Comparison of ENCODE assay signal across 10 mouse cellular contexts in the genomic region with DNA sequence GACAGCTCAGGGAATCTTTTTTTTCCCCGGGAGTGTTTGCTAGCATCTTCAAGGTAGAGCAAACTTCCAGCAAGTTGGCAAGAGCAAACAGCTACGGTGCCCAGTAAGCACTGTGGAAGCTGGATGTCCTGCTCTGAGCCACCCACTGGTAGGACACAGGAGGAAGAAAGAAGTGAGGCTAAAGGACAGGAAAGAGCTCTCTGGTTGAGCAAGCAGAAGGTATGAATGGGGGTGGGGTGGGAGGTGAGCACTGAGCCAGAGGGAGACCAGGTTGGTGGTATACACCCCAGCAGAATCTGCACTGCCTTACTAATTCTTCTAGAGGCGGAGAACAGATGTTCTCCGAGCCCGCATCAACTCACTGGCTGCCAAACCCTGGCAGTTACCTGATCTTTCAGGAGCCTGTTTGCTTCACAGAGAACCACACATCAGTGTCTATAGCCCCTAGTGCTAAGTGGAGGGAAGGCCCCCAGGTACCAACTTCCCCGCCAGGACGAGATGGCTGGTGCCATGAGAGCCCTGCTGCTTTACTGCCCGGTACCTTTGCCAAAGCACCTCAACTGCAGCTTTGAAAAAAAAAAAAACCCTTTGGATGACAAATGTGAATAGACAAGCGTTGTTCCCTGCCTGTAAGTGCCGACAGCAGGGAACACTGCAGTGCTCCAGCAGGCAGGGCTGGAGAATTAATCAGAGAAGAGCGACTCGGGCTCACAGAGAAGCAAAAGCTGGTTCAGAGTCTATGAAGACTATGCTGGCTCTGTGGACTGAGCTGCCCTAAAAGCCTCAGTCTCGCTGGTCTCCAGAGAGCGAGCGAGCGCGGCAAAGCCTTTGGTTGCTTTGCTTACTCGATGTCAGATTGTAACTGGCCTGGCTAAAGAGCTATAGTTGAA. TPM values are rescaled to one million over a fixed set of nuclear protein-coding genes. Genes with fewer than 3 reads are reported as not detected.
DNase-seq lines count a peak whose midpoint lies in the region; ATAC-seq lines count a peak whose summit lies in the region.
"Had no signal": no experiment of that assay in that cellular context is flagged by ENCODE, and none has a peak within 500 bp of the region (broad histone marks: within the 10 kb centered on the region; RNA-seq: fewer than 3 reads in every experiment).

No protein-coding gene starts in this region.

- H3K4me3 ChIP-seq in embryonic facial prominence, embryonic 13.5 days = no peak overlapping the region
- no peak overlapping the region for H3K4me3 ChIP-seq in embryonic facial prominence, embryonic 10.5 days
- no peak overlapping the region for H3K4me3 ChIP-seq in hindbrain, embryonic 15.5 days
- H3K4me3 ChIP-seq: liver, embryonic 15.5 days had no signal

- whole genome bisulfite sequencing in embryonic facial prominence, embryonic 13.5 days = 51% methylated on average over 18 of the region's 18 CpGs
- WGBS in embryonic facial prominence, embryonic 10.5 days = 67% methylated on average over 18 of the region's 18 CpGs
- WGBS in hindbrain, embryonic 15.5 days = 51% methylated on average over 18 of the region's 18 CpGs

- H3K27me3 ChIP-seq in embryonic facial prominence, embryonic 13.5 days = no peaks in the 10 kb centered on the region
- H3K27me3 ChIP-seq in embryonic facial prominence, embryonic 10.5 days (replicated peaks; ENCODE audit: low read depth, poor library complexity, severe bottlenecking) = no peaks in the 10 kb centered on the region
- no peaks in the 10 kb centered on the region for H3K27me3 ChIP-seq in hindbrain, embryonic 15.5 days
- H3K27me3 ChIP-seq: liver, embryonic 15.5 days had no signal

- peaks cover 9% of the 10 kb centered on the region for H3K36me3 ChIP-seq in embryonic facial prominence, embryonic 13.5 days
- H3K36me3 ChIP-seq in embryonic facial prominence, embryonic 10.5 days (replicated peaks) = 0 out of 2 replicates have a peak, but pooled peaks cover 3% of the 10 kb centered on the region
- no peaks in the 10 kb centered on the region for H3K36me3 ChIP-seq in hindbrain, embryonic 15.5 days
- H3K36me3 ChIP-seq: liver, embryonic 15.5 days had no signal

- ATAC-seq in embryonic facial prominence, embryonic 13.5 days (ENCODE audit: insufficient number of reproducible peaks, insufficient read depth, low FRiP score, low TSS enrichment, low read depth) = no peak
- ATAC-seq in hindbrain, embryonic 15.5 days (ENCODE audit: low FRiP score, low read depth) = peak; percentile 51; the same call in 1 of the 2 replicates
- no peak for ATAC-seq in erythroid progenitor cell, adult 5-6 weeks (replicated peaks; ENCODE audit: low FRiP score, poor library complexity, severe bottlenecking)
- ATAC-seq in monocyte, adult 5-6 weeks (replicated peaks; ENCODE audit: insufficient number of reproducible peaks, low FRiP score, low TSS enrichment, poor library complexity, severe bottlenecking) = no peak

- H3K27ac ChIP-seq in embryonic facial prominence, embryonic 13.5 days = no peak overlapping the region
- H3K27ac ChIP-seq in embryonic facial prominence, embryonic 10.5 days (replicated peaks) = no peak overlapping the region
- peak overlapping the region; percentile 56 for H3K27ac ChIP-seq in hindbrain, embryonic 15.5 days (replicated peaks)
- H3K27ac ChIP-seq: liver, embryonic 15.5 days had no signal

- DNase-seq in embryonic facial prominence, embryonic 10.5 days (ENCODE audit: low spot score) = no peak
- DNase-seq in brain, adult 2 months (ENCODE audit: low read depth, low spot score) = peak; percentile 70
- DNase-seq in kidney, postnatal 36 days = peak; percentile 50 to 54
- no peak for DNase-seq in right cerebral cortex, adult 18-20 months
- DNase-seq: adrenal gland, adult 8-10 months had no signal

- peaks cover 10% of the 10 kb centered on the region; the same call in 1 of the 2 replicates for H3K4me1 ChIP-seq in embryonic facial prominence, embryonic 13.5 days
- H3K4me1 ChIP-seq in embryonic facial prominence, embryonic 10.5 days = peaks cover 4% of the 10 kb centered on the region; the same call in 1 of the 2 replicates
- H3K4me1 ChIP-seq in hindbrain, embryonic 15.5 days (replicated peaks) = peaks cover 14% of the 10 kb centered on the region
- H3K4me1 ChIP-seq: liver, embryonic 15.5 days had no signal

- H3K9ac ChIP-seq in embryonic facial prominence, embryonic 13.5 days = no peak overlapping the region
- no peak overlapping the region for H3K9ac ChIP-seq in hindbrain, embryonic 15.5 days
- H3K9ac ChIP-seq: liver, embryonic 15.5 days had no signal

- no peaks in the 10 kb centered on the region for H3K9me3 ChIP-seq in embryonic facial prominence, embryonic 13.5 days
- no peaks in the 10 kb centered on the region for H3K9me3 ChIP-seq in embryonic facial prominence, embryonic 10.5 days
- no peaks in the 10 kb centered on the region for H3K9me3 ChIP-seq in hindbrain, embryonic 15.5 days
- H3K9me3 ChIP-seq: liver, embryonic 15.5 days had no signal

- H3K4me2 ChIP-seq in embryonic facial prominence, embryonic 13.5 days = 0 out of 2 replicates have a peak overlapping the region, but pooled peaks have one; percentile 3
- no peak overlapping the region for H3K4me2 ChIP-seq in hindbrain, embryonic 15.5 days
- H3K4me2 ChIP-seq: liver, embryonic 15.5 days had no signal

RNA-seq across cellular contexts. Expression of gene Sec22a, which starts 59.8 kb away (rescaled TPM):
- 51.3 and 54.4 TPM in 2 replicates for polyA plus RNA-seq in embryonic facial prominence, embryonic 13.5 days (2015; fragmentation: Nextera tagmentation; extraction: Ambion mirVana)
- 32.3 and 32.4 TPM in 2 replicates for polyA plus RNA-seq in embryonic facial prominence, embryonic 10.5 days (2016; fragmentation: Nextera tagmentation; extraction: Ambion mirVana)
- polyA plus RNA-seq in hindbrain, embryonic 15.5 days (2015; fragmentation: Nextera tagmentation; extraction: Ambion mirVana) = 38.5 and 40.1 TPM in 2 replicates
- 1.8 and 7.5 TPM in 2 replicates for total RNA-seq in erythroid progenitor cell, adult 5-6 weeks (2015; ENCODE audit: low replicate concordance)
- 0.51 and 0.83 TPM in 2 replicates for total RNA-seq in erythroid progenitor cell, adult 5-6 weeks (2017; ENCODE audit: low replicate concordance)
- total RNA-seq in monocyte, adult 5-6 weeks (2017) = 10.1 to 15.3 TPM (median 12.6 TPM) in 3 replicates

Comparison
In these comparisons a context has a peak if more than half of its experiments do, and no peak if none do; other contexts are left out.
1. DNase-seq: peak in brain, adult 2 months (single experiment) and kidney, postnatal 36 days (2 of 2); none in embryonic facial prominence, embryonic 10.5 days (single experiment) and right cerebral cortex, adult 18-20 months (single experiment).